Mouse (Mus musculus): ENCODE results near the gene Tigit. TPM values are rescaled to one million over a fixed set of nuclear protein-coding genes. Genes with fewer than 3 reads are reported as not detected.

Gene Tigit
- polyA plus RNA-seq, 1 experiment from 2014 or later, result not detected

DNA sequence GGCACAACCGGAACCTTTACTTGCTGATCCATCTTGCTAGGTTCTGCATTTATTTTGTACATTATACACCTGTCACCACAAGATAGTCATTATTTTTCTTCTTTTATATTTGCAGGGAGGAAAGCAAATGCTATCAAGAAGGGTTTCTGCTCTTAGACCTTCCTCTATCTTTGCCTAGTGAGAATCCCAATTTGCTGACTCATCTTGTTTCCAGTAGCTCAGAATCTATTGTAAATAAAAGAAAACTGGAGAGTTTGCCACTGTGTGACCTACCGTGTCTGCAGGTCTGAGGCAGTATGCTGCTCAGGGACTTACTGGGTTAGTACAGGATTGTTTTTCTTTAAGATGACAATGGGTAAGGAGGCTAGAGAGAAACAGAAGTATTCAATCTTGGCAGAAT is 24.0 kb upstream of the Tigit start:
- H3K4me3 ChIP-seq (ENCODE audit: low read depth, low read length), result no peak overlapping the region
- WGBS, result 77% methylated on average over 2 of the region's 2 CpGs
- ATAC-seq (replicated peaks; ENCODE audit: low FRiP score) (no peak), DNase-seq (ENCODE audit: low spot score) (no peak)
- no peaks in the 10 kb centered on the region for H3K36me3 ChIP-seq (ENCODE audit: control insufficient read depth, insufficient read depth, low read length)
- no peaks in the 10 kb centered on the region for H3K27me3 ChIP-seq (replicated peaks; ENCODE audit: control insufficient read depth, insufficient read depth, low read length)
- H3K4me1 ChIP-seq (replicated peaks; ENCODE audit: control insufficient read depth, insufficient read depth, low read length), result no peaks in the 10 kb centered on the region
- no peaks in the 10 kb centered on the region for H3K9me3 ChIP-seq (ENCODE audit: control insufficient read depth, low read length)
- no peak overlapping the region for H3K27ac ChIP-seq (ENCODE audit: low read depth, low read length)
- no peak overlapping the region for H3K9ac ChIP-seq (ENCODE audit: low read depth, low read length)
- H3K4me2 ChIP-seq, result no peak overlapping the region

DNA sequence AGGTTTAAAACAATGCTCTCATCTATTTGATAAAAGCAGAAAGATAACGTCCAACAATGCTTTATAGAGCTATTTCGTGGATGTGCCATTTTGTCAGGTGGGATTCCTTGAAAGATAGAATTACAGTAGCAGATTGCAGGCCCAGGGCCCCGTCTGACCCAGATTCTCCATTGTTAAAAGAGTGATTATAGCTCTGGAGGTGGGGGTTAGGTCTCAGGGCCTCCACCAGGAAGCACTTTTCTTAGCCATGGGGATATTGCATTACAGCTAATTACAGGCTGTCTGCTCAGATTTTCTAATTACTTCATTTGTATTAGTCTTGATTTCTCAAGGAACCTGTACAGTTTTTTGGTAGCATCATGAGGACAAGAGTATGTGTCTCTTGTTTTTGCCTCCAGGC is 10.5 kb upstream of the Tigit start:
- DNase-seq (ENCODE audit: low spot score) (no peak), ATAC-seq (replicated peaks; ENCODE audit: low FRiP score) (no peak)
- H3K36me3 ChIP-seq (ENCODE audit: control insufficient read depth, insufficient read depth, low read length), result no peaks in the 10 kb centered on the region
- no peak overlapping the region for H3K4me2 ChIP-seq
- no peak overlapping the region for H3K27ac ChIP-seq (ENCODE audit: low read depth, low read length)
- no peak overlapping the region for H3K4me3 ChIP-seq (ENCODE audit: low read depth, low read length)
- no peak overlapping the region for H3K9ac ChIP-seq (ENCODE audit: low read depth, low read length)
- no peaks in the 10 kb centered on the region; the same call in 1 of the 2 replicates for H3K9me3 ChIP-seq (ENCODE audit: control insufficient read depth, low read length)
- WGBS, result 74% methylated on average over 3 of the region's 3 CpGs
- no peaks in the 10 kb centered on the region for H3K4me1 ChIP-seq (replicated peaks; ENCODE audit: control insufficient read depth, insufficient read depth, low read length)
- H3K27me3 ChIP-seq (replicated peaks; ENCODE audit: control insufficient read depth, insufficient read depth, low read length), result no peaks in the 10 kb centered on the region

DNA sequence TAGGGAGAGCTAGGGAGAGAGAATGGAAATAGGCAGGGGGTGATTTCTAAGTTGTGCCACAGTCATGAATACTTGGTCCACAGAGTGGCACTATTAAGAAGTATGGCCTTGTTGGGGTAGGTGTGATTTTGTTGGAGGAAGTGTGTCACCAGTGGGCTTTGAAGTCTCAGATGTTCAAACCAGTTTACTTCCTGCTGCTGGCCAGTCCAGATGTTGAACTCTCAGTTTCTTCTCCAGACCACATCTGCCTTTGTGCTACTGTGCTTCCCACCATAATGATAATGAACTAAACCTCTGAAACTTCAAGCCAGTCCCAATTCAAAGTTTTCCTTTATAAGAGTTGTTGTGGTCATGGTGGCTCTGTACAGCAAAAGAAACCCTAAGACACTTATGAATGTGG is 8.8 kb upstream of the Tigit start:
- Histone ChIP-seq H3K9ac (ENCODE audit: low read depth, low read length) (no peak overlapping the region), H3K36me3 (ENCODE audit: control insufficient read depth, insufficient read depth, low read length) (no peaks in the 10 kb centered on the region), H3K4me3 (ENCODE audit: low read depth, low read length) (no peak overlapping the region), H3K9me3 (ENCODE audit: control insufficient read depth, low read length) (no peaks in the 10 kb centered on the region), H3K27me3 (replicated peaks; ENCODE audit: control insufficient read depth, insufficient read depth, low read length) (no peaks in the 10 kb centered on the region), H3K27ac (ENCODE audit: low read depth, low read length) (no peak overlapping the region), H3K4me1 (replicated peaks; ENCODE audit: control insufficient read depth, insufficient read depth, low read length) (no peaks in the 10 kb centered on the region), H3K4me2 (no peak overlapping the region)
- ATAC-seq (replicated peaks; ENCODE audit: low FRiP score) (no peak), DNase-seq (ENCODE audit: low spot score) (no peak)

GRCm38 (mm10) chr16:43671972-43672371 is 8.0 kb upstream of the Tigit start:
- WGBS, result 95% methylated on average over 1 of the region's 1 CpGs
- ATAC-seq (replicated peaks; ENCODE audit: low FRiP score) (no peak), DNase-seq (ENCODE audit: low spot score) (no peak)
- no peaks in the 10 kb centered on the region for H3K9me3 ChIP-seq (ENCODE audit: control insufficient read depth, low read length)
- no peak overlapping the region for H3K27ac ChIP-seq (ENCODE audit: low read depth, low read length)
- no peaks in the 10 kb centered on the region for H3K4me1 ChIP-seq (replicated peaks; ENCODE audit: control insufficient read depth, insufficient read depth, low read length)
- H3K4me3 ChIP-seq (ENCODE audit: low read depth, low read length), result no peak overlapping the region
- no peak overlapping the region for H3K4me2 ChIP-seq
- H3K9ac ChIP-seq (ENCODE audit: low read depth, low read length), result no peak overlapping the region
- no peaks in the 10 kb centered on the region for H3K27me3 ChIP-seq (replicated peaks; ENCODE audit: control insufficient read depth, insufficient read depth, low read length)
- no peaks in the 10 kb centered on the region for H3K36me3 ChIP-seq (ENCODE audit: control insufficient read depth, insufficient read depth, low read length)

DNA sequence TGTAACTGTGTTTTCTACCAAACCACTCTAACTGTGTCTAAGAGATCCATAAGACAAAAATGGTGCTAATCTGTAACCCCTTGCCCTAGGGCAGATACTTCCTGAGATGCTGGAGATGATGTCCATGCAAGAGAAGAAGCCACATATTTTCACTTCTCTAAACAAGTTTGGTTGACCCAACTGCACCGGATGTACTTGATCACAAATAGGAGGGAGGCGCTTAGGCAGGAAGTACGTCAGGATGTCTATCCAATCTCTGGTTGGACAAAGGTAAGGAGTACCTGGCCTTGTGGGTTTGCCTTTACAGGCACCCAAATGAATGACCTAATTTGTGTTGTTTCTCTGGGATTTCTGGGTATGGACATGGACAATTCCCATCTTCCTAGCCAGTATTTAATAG is 4.3 kb upstream of the Tigit start:
- 83% methylated on average over 3 of the region's 3 CpGs for WGBS
- H3K4me2 ChIP-seq, result no peak overlapping the region
- ATAC-seq (replicated peaks; ENCODE audit: low FRiP score) (no peak), DNase-seq (ENCODE audit: low spot score) (no peak)
- H3K9me3 ChIP-seq (ENCODE audit: control insufficient read depth, low read length), result no peaks in the 10 kb centered on the region
- H3K4me3 ChIP-seq (ENCODE audit: low read depth, low read length), result no peak overlapping the region
- no peak overlapping the region for H3K9ac ChIP-seq (ENCODE audit: low read depth, low read length)
- no peaks in the 10 kb centered on the region for H3K36me3 ChIP-seq (ENCODE audit: control insufficient read depth, insufficient read depth, low read length)
- H3K4me1 ChIP-seq (replicated peaks; ENCODE audit: control insufficient read depth, insufficient read depth, low read length), result no peaks in the 10 kb centered on the region
- no peak overlapping the region for H3K27ac ChIP-seq (ENCODE audit: low read depth, low read length)
- H3K27me3 ChIP-seq (replicated peaks; ENCODE audit: control insufficient read depth, insufficient read depth, low read length), result no peaks in the 10 kb centered on the region

DNA sequence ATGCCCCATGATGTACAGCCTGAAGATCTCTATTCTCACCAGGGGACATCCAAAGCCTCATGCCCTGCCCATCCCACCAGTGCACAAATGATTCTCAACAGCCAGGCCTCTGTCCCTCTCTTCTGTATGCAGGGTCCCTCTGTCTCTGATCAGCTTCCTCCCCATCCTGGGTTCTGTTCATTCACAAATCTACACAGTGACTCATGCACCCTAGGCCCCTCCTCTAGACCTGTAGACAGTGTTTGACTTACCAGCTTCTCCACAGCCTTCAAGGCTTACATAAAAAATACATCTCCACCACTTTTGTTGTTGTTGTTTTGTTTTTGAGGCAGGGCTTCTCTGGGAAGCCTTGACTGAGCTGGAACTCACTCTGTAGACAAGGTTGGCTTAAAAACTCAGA is 915 bp upstream of the Tigit start:
- Histone ChIP-seq H3K9me3 (ENCODE audit: control insufficient read depth, low read length) (no peaks in the 10 kb centered on the region), H3K27ac (ENCODE audit: low read depth, low read length) (no peak overlapping the region), H3K4me1 (replicated peaks; ENCODE audit: control insufficient read depth, insufficient read depth, low read length) (no peaks in the 10 kb centered on the region), H3K27me3 (replicated peaks; ENCODE audit: control insufficient read depth, insufficient read depth, low read length) (no peaks in the 10 kb centered on the region), H3K9ac (ENCODE audit: low read depth, low read length) (no peak overlapping the region), H3K36me3 (ENCODE audit: control insufficient read depth, insufficient read depth, low read length) (no peaks in the 10 kb centered on the region), H3K4me3 (ENCODE audit: low read depth, low read length) (no peak overlapping the region), H3K4me2 (no peak overlapping the region)
- no peak for ATAC-seq (replicated peaks; ENCODE audit: low FRiP score)
- no peak for DNase-seq (ENCODE audit: low spot score)

DNA sequence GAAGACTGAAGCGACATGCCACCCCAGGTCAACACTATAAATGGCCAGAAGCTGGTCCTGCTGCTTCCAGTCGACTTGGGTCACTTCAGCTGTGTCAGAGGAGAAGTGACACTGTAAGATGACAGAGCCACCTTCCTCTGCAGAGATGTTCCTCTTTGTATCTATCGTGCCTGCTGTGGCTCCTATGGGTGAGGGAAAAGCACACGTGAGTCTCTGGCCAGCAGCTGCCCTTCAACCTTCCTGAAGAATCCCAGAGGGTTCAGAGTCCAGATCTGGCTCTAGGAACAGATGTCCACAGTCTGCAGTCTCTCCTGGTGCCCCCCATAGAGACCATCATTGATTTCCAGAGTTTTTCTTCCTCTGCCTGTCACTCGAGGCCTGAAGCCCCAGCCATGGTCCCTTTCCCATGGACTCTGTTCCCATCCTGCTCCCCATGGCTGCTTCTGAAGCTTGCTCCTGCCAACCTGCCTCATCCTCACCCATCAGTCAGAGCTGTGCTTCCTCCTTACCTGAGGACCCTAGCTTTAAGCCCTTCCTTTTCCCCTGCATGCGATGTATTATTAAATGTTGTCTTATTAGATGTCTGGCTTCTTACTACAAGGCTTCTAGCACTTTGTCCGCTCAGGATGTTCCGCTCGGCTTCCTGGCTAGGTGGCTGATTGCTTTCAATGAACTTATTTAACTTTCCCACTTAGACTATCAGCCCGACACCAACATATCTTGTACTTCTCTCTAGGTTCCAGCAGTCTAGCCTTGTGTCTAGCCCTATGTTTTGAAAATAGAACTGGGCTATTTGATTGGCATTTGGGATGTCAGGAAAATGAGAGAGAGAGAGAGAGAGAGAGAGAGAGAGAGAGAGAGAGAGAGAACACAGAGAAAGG is 1.6 kb downstream of the Tigit start:
- WGBS, result 72% methylated on average over 10 of the region's 10 CpGs
- Histone ChIP-seq H3K4me1 (replicated peaks; ENCODE audit: control insufficient read depth, insufficient read depth, low read length) (no peaks in the 10 kb centered on the region), H3K9ac (ENCODE audit: low read depth, low read length) (no peak overlapping the region), H3K9me3 (ENCODE audit: control insufficient read depth, low read length) (no peaks in the 10 kb centered on the region), H3K36me3 (ENCODE audit: control insufficient read depth, insufficient read depth, low read length) (no peaks in the 10 kb centered on the region), H3K4me2 (no peak overlapping the region), H3K4me3 (ENCODE audit: low read depth, low read length) (no peak overlapping the region), H3K27me3 (replicated peaks; ENCODE audit: control insufficient read depth, insufficient read depth, low read length) (no peaks in the 10 kb centered on the region), H3K27ac (ENCODE audit: low read depth, low read length) (no peak overlapping the region)
- no peak for DNase-seq (ENCODE audit: low spot score)
- no peak for ATAC-seq (replicated peaks; ENCODE audit: low FRiP score)

DNA sequence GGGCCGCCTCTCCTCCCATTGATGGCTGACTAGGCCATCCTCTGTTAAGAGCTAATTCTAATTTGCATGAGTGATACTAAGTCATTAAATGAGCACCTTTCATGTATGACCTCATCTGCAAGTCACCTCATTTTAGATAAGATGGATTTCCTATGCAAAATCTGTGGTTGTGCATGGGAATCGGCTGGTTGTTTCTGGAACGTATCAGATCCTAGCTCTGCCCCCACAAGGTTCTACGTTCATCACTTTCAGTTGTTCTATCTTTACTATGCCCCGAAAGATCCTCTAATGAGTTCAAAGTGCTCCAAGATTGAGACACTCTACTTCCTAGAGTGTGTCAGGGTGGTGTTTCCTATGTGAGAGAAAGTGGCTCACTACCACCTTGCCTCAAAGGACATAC is 2.4 kb downstream of the Tigit start:
- ATAC-seq (replicated peaks; ENCODE audit: low FRiP score) (no peak), DNase-seq (ENCODE audit: low spot score) (no peak)
- Histone ChIP-seq H3K4me2 (no peak overlapping the region), H3K9ac (ENCODE audit: low read depth, low read length) (no peak overlapping the region), H3K4me1 (replicated peaks; ENCODE audit: control insufficient read depth, insufficient read depth, low read length) (no peaks in the 10 kb centered on the region), H3K27me3 (replicated peaks; ENCODE audit: control insufficient read depth, insufficient read depth, low read length) (no peaks in the 10 kb centered on the region), H3K36me3 (ENCODE audit: control insufficient read depth, insufficient read depth, low read length) (no peaks in the 10 kb centered on the region), H3K9me3 (ENCODE audit: control insufficient read depth, low read length) (no peaks in the 10 kb centered on the region), H3K27ac (ENCODE audit: low read depth, low read length) (no peak overlapping the region), H3K4me3 (ENCODE audit: low read depth, low read length) (no peak overlapping the region)
- 82% methylated on average over 5 of the region's 5 CpGs for WGBS

- no peak overlapping the region for H3K27ac ChIP-seq (ENCODE audit: low read depth, low read length)
Observed at GRCm38 (mm10) chr16:43655183-43655787, 8.7 kb downstream of the Tigit start.

More at GRCm38 (mm10) chr16:43655183-43655787, 8.7 kb downstream of the Tigit start:
- Histone ChIP-seq H3K4me2 (no peak overlapping the region), H3K9me3 (ENCODE audit: control insufficient read depth, low read length) (no peaks in the 10 kb centered on the region), H3K36me3 (ENCODE audit: control insufficient read depth, insufficient read depth, low read length) (no peaks in the 10 kb centered on the region), H3K4me1 (replicated peaks; ENCODE audit: control insufficient read depth, insufficient read depth, low read length) (no peaks in the 10 kb centered on the region), H3K4me3 (ENCODE audit: low read depth, low read length) (no peak overlapping the region), H3K9ac (ENCODE audit: low read depth, low read length) (no peak overlapping the region), H3K27me3 (replicated peaks; ENCODE audit: control insufficient read depth, insufficient read depth, low read length) (no peaks in the 10 kb centered on the region)
- no peak for ATAC-seq (replicated peaks; ENCODE audit: low FRiP score)
- DNase-seq (ENCODE audit: low spot score), result no peak
- WGBS, result 72% methylated on average over 6 of the region's 6 CpGs

All from liver, embryonic 11.5 days (tissue).